Mouse (Mus musculus) layer of hippocampus, postnatal 10 days (tissue): Measurements from ENCODE around the gene Camk1d. TPM values are rescaled to one million over a fixed set of nuclear protein-coding genes. Genes with fewer than 3 reads are reported as not detected.
"Not testable (repeated sequence)": the region's sequence is repeated elsewhere in the genome, so short reads cannot be mapped to it uniquely, and the experiment has no call there.

Source experiments
- DNase-seq, 2 experiments: peaks; one replicate each; pipeline ENCODE4 v3.0.0; 2021; ENCODE audit warnings: low spot score in 2 of 2
- total RNA-seq, 2 experiments: library from RNA; stranded (reverse); gene quantifications; 2 replicates each; pipeline ENCODE4 v1.2.3; 2021

Camk1d gene
- total RNA-seq, 2 experiments from 2014 or later, result 124 to 128 TPM

DNA sequence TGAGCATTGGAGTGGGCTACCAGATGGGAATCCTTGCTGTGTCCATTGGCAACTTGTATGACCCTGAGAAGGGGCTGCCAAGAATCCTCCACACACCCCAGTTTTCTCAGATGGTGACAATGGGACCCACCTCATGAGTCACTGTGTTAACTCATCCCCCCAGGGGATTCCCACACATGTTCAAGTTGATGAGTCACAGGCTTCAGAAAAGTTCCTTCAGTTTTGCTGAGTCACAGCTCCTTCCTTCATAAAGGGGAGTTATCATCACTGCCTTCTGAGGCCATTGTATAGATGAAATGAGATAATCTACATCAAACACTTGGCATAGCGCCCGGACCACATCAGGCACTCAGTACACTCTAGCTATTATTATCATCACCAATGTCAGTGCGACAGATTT is 99.4 kb downstream of the Camk1d start:
- no peak for DNase-seq

GRCm38 (mm10) chr2:5614308-5614705 is 100.0 kb downstream of the Camk1d start:
- DNase-seq, result no peak

DNA sequence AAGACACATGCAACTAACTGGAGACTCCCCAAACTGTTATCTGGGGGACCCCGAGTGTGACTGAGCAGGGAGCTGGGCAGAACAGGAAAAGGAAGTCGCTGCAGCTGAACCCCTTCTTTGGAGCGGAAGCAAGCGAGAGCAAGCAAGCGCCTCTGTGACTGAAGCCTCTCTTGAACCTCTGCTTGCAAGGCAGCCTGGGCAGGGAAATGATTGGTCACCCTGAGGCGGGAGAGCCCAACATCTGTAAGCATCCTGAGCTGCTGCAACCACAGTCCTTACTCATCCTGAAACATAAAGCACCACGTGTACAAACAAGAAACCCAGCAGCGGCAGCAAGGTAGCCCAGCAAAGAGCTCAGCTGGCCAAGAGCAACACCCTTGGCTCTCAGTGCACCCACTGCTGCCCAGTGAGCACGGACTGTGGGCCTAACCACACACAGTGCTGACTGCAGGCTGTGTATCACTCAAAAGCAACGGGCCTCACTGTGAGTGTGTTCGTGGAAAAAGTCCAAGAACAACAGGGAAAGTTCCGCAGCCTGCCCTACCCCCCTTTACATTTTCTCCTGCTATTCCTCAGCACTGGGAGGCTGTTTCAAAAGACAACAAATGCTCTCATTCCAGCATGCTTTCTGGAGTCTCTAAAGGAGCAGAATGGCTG is 100.5 kb downstream of the Camk1d start:
- DNase-seq, result no peak

DNA sequence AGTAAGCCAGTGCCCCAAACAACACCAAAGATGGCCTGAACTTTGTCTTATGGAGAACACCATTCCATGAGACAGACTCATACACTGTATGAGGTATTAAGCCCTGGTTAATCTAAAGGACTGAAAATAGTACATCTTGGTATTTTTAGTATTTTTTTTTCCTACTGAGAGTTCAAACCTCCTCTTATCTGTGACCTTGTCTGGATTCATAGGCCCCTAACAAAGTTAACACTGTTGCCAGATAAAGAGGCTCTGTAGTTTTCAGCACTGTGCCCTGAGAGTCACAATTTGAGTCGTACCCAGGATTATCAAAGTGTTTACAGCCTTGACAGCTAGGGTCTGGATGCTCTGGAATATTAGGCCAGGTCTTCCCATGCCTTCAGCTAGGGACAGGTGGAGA is 102.7 kb downstream of the Camk1d start:
- no peak for DNase-seq

DNA sequence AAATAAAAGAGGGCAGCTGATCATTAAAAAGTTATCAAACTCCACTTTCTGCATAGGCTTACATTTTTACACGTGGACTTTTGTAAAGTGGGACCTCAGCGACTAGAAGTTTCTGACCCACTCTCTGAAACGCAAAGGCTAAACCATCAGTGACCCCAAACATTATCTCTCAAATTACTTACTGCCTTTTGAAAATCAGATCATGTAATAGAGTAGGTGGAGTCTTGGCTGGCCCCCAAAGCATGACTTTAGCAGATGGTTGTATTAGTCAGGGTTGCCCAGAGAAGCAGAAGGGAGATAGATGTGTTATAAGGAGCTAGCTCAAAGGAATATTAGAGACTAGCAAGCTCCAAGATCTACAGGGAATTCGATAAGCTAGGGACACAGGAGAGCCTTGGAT is 103.8 kb downstream of the Camk1d start:
- peak in 1 of 2 experiments; percentile 49 for DNase-seq

DNA sequence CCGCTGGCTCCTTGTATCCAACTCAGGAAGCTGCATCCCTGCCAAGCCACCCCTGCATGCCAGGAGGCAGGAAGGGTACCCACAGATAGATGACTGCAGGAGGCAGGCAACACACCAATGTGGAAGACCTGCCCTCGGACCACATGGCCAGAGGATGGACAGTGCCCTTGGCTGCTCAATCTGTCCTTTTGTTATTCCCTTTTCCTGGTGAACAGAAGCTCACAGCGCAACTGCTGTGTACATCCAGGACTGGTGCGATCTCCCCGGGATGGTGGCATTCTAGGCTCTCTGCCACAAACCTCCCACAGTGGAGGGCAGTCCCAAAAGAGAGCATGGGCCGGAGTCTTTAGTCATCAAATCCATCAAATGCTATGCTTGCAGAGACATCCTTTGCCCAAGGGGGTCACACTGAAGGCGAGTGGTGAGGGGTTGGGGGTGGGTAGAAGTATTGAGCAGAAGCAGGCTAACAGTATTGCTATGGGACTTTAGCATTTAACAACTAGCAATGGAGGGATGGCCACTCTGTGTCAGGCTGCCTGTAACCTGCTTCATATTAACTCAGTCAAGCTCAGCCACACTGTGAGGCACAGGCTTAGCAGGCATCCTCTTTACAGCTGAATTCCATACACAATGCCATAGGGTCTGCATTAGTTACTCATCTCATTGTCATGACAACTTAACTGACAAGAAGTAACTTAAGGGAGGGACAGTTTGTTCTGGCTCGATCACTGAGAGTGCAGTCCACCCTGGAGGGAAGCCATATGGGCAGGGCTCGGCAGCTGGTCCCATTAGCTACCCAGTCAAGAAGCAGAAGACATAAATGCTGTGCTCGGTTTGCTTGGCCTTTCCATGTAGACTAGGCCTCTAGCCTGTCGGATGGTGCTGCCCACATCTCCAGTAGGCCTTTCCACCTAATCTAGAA is 106.1 kb downstream of the Camk1d start:
- DNase-seq, result no peak

- no peak for DNase-seq
Measured at GRCm38 (mm10) chr2:5605849-5606248, 108.5 kb downstream of the Camk1d start.

- no peak for DNase-seq
Measured at GRCm38 (mm10) chr2:5602044-5602443, 112.3 kb downstream of the Camk1d start.

DNA sequence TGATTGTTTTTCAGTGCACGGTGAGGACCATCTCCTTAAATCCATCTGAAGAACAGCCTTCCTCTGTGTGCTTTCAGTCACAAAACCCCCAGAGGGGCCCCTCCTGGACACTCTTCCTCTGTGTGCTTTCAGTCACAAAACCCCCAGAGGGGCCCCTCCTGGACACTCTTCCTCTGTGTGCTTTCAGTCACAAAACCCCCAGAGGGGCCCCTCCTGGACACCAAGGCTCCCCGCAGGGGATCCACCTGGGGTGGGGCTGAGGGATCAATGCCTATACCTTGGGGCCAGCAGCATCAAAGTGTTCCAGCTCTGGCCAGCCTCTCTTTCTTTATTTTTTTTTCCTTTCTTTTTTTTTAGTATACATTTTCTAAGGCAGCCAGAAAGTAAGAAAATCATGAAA is 113.1 kb downstream of the Camk1d start:
- not testable (repeated sequence) for DNase-seq

- no peak for DNase-seq
Measured at GRCm38 (mm10) chr2:5600183-5600962, 113.9 kb downstream of the Camk1d start.

DNA sequence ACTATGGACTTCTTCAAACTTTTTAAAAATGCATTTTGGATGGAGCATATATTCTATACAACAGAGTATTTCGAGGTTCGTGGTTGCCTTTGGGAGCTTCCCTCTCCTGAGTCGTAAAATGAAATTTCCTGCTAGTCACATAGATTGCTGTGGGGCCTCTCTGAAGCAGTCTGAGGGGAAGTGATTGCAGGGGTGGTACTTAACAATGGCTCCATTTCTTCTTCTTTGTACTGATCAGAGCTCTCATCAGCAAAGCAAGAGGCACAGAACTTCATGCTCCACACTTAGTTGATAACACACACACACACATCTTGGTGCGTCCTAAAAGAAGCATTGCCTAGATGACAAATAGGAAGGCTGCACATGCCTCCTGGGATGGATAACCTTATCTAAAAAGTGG is 114.6 kb downstream of the Camk1d start:
- no peak for DNase-seq

- DNase-seq, result no peak
Measured at GRCm38 (mm10) chr2:5598533-5598932, 115.8 kb downstream of the Camk1d start.

GRCm38 (mm10) chr2:5596882-5597281 is 117.4 kb downstream of the Camk1d start:
- DNase-seq, result peak in 1 of 2 experiments; percentile 43

GRCm38 (mm10) chr2:5595356-5596191 is 118.7 kb downstream of the Camk1d start:
- DNase-seq, result no peak

DNA sequence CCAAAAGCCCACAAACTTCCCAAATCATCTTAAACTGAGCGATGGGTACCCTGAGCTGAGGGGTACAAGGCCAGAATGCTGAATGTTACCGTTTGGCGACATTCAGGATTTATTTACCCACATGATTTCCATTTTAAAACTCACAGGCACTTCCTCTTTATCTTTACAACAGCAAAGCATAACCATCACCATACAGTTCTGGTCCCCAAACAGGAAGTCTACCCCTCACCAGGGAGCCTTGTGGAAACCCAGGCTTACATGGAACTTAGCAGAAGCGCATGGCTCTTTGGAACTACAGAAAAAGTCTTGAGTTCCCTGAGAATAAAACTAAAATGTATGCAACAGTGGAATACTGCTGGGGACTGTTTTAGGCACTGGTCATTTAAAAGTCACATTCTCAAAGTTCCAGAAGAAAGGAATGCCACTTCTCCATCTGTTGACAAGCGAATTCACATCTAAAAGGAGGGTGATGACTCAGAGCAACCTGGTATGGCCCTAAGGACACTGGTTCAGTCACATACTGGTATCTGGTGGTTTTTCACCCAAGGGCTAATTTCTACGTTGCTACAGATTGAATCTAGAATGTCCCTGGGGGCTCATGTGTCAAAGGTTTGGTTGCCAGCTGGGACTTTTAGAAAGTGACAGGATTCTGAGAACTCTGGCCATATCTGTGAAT is 121.7 kb downstream of the Camk1d start:
- DNase-seq, result no peak

DNA sequence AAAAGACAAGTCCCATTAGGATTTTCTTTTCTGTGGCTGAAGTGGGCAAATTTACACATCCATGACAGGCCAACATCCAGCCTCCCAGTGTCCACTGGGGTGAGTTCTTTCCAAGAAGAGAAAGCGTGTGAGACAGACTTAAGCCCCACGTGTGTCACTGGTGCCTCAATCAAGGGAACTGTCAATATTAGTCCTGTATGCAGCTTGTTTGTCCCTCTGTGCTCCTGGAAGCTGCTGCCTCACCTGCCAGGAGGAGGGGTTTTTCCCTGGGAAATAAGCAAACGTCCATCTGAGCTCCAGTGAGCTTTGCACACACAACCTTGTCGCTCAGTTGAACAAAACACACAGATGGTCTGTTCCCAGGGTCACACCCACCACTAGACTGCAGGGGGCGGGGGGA is 124.2 kb downstream of the Camk1d start:
- no peak for DNase-seq

DNA sequence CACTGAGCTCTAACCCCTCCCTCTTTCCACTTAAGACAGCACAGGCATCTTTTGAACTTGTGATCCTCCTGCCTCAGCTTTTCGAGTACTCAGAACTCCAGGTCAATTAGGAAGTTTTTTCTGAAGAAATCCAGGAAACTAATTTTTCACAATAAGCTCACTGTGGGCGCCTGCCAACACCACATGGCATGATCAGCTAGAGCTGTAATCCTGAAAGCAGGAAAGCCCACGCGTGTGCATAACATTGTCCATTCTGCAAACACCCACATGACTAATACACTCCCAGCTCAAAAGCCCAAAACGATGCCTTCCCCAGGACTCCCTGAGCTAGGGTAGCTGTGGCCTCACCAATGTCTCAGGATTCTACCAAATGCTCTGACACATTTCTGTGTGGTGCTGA is 125.2 kb downstream of the Camk1d start:
- no peak for DNase-seq

DNA sequence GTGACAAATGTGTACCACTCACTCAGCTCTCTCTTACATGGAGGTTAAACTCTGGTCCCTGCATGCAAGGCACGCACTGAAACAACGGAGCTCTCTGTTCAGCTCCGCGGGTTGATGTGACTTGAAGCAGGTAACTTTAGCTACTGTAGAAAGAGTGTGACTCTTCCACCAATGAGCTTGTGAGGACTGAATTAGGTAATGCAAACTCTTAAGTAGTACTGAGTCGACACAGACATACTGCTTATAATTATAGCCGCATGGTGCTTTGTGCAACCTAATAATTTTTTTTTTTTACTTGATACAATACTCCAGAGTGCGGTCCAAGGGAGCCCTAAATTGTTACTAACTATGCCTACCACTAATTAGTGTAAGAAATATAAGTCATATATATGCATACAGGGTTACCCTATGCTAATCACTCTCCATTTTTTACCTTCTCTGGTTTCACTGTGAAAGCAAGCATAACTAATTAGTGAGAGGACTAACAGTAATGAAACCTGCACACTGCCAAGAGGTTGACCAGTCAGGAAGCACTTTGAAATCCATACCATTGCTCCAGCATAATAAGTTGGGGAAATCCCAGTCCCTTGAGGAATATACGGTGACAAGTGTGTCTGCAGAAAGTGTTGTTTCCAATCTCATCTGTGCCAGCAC is 125.9 kb downstream of the Camk1d start:
- DNase-seq, result no peak

DNA sequence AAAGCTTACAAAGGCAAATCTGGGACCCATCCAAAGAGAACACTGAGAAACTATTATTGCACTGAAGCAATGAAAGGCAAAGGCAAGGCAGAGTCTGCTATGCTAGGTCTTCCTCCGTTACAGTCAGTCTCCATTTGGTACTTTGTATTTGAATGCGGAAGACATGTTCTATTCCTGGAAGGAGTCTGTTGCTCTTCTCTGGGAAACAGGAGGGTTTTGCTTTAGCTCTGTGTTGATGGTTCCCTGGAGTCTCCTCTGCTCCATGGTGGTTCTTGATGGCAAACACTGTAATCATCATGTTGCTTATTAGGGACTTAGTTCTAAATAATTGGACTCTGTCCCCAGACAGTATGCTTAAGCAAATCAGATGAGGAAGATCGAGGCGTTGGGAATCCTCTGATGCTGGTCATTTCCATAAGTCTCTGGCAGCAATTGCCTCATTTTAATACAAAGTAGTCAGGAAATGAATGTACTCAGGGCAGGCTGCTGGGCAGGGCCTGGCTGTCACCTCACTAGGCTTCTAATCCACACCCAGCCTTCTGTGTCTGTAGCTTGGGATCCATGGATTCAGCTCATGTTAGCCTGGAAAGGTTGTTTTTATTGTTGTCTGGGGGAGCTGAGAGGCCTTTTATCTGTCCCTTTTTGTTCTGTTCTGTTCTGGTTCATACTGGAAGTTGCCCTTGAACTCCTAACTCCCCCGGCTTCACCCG is 129.8 kb downstream of the Camk1d start:
- DNase-seq, result no peak
